Mouse (Mus musculus) lung, embryonic 14.5 days (tissue): ENCODE results near the gene Rtn4ip1. TPM values are rescaled to one million over a fixed set of nuclear protein-coding genes. Genes with fewer than 3 reads are reported as not detected.

ENCODE experiments used
- ATAC-seq: fragments of 200-750 bp; cut with Nextera tagmentation; 2 replicates; pipeline ENCODE4 v1.8.0; 2017; ENCODE audit warnings: mild to moderate bottlenecking, moderate TSS enrichment, moderate library complexity; ENCODE audit not compliant: insufficient read depth
- DNase-seq: peaks from one replicate; pipeline ENCODE4 v3.0.0-alpha.2; 2015
- H3K27ac ChIP-seq: fragments of 300-500 bp; sonication (generic); 2 replicates; pipeline ENCODE4 v1.5.1; 2014; ENCODE audit warnings: low read depth, mild to moderate bottlenecking, moderate library complexity
- H3K27me3 ChIP-seq: fragments of 300-500 bp; sonication (generic); 2 replicates; pipeline ENCODE4 v1.6.1; 2014; ENCODE audit warnings: low read length, control low read depth; ENCODE audit not compliant: insufficient read depth
- H3K36me3 ChIP-seq: fragments of 300-500 bp; sonication (generic); 2 replicates; pipeline ENCODE4 v1.6.1; 2014; ENCODE audit warnings: control low read depth; ENCODE audit not compliant: insufficient read depth
- H3K4me1 ChIP-seq: fragments of 300-500 bp; sonication (generic); 2 replicates; pipeline ENCODE4 v1.6.1; 2014; ENCODE audit warnings: antibody characterized with exemption, control low read depth; ENCODE audit not compliant: insufficient read depth
- H3K4me2 ChIP-seq: fragments of 300-500 bp; sonication (generic); 2 replicates; pipeline ENCODE4 v1.6.1; 2014; ENCODE audit warnings: mild to moderate bottlenecking
- H3K4me3 ChIP-seq: fragments of 300-500 bp; sonication (generic); 2 replicates; pipeline ENCODE4 v1.5.1; 2014; ENCODE audit warnings: low read depth, low read length
- H3K9ac ChIP-seq: fragments of 300-500 bp; sonication (generic); 2 replicates; pipeline ENCODE4 v1.6.1; 2014
- H3K9me3 ChIP-seq: fragments of 300-500 bp; sonication (generic); 2 replicates; pipeline ENCODE4 v1.6.1; 2016; ENCODE audit warnings: low read depth, low read length, control low read depth
- CTCF ChIP-seq: IDR thresholded peaks from 2 replicates; pipeline ENCODE4 v1.5.1; 2016; ENCODE audit warnings: antibody characterized with exemption, low read depth
- WGBS: fragments of 180-500 bp; shearing (Covaris S2); extraction: QIAGEN DNeasy Blood & Tissue Kit; methylation state at CpG from one replicate; pipeline ENCODE4 v1.1.7; 2014; 5-methylcytosine and 5-hydroxymethylcytosine counted together
- polyA plus RNA-seq: library from polyadenylated mRNA; unstranded; fragments of >200 nt; fragmentation: Nextera tagmentation; extraction: Ambion mirVana; gene quantifications from 2 replicates; pipeline ENCODE4 v1.2.1, GENCODE M21; 2014

Rtn4ip1 gene
- polyA plus RNA-seq, 1 experiment from 2014 or later, result 15.0 TPM

GRCm38 (mm10) chr10:43927736-43928135, 26.1 kb downstream of the Rtn4ip1 start:
- WGBS, result 72% methylated on average over 8 of the region's 8 CpGs
- no peak overlapping the region for H3K27ac ChIP-seq
- H3K4me3 ChIP-seq, result no peak overlapping the region

DNA sequence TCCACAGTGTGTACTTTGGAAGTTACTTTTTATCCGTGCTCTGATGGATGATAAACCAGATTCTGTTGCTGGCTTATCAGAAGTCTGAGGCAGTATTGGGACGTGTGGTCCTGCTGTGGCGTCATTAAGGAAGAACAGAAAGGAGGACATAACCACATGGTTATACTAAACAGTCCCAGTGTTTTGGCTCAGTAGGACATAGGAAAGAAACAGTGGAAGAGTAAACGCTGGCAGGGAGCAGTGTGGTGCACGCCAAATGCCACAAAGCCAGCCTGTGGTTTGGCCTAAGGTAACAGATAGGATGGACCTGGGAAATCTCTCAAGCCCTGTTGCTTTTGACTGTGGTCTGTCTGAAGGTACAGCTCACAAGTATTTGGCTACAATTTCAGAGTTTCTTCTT, 27.0 kb downstream of the Rtn4ip1 start:
- no peak for TF ChIP-seq CTCF
- no peak overlapping the region for H3K4me3 ChIP-seq
- no peak overlapping the region for H3K4me2 ChIP-seq
- no peaks in the 10 kb centered on the region for H3K4me1 ChIP-seq
- H3K9me3 ChIP-seq, result no peaks in the 10 kb centered on the region
- H3K27ac ChIP-seq, result no peak overlapping the region
- no peak overlapping the region for H3K9ac ChIP-seq
- DNase-seq (no peak), ATAC-seq (no peak)
- 60% methylated on average over 5 of the region's 5 CpGs for WGBS
- peaks cover 6% of the 10 kb centered on the region; the same call in 1 of the 2 replicates for H3K36me3 ChIP-seq
- no peaks in the 10 kb centered on the region for H3K27me3 ChIP-seq

More at GRCm38 (mm10) chr10:43927736-43928135, 26.1 kb downstream of the Rtn4ip1 start:
- no peak for DNase-seq
- Histone ChIP-seq H3K27me3 (no peaks in the 10 kb centered on the region), H3K9me3 (no peaks in the 10 kb centered on the region), H3K36me3 (peaks cover 5% of the 10 kb centered on the region; the same call in 1 of the 2 replicates), H3K4me1 (no peaks in the 10 kb centered on the region), H3K4me2 (no peak overlapping the region), H3K9ac (no peak overlapping the region)
- no peak for ATAC-seq
- TF ChIP-seq CTCF, result no peak

DNA sequence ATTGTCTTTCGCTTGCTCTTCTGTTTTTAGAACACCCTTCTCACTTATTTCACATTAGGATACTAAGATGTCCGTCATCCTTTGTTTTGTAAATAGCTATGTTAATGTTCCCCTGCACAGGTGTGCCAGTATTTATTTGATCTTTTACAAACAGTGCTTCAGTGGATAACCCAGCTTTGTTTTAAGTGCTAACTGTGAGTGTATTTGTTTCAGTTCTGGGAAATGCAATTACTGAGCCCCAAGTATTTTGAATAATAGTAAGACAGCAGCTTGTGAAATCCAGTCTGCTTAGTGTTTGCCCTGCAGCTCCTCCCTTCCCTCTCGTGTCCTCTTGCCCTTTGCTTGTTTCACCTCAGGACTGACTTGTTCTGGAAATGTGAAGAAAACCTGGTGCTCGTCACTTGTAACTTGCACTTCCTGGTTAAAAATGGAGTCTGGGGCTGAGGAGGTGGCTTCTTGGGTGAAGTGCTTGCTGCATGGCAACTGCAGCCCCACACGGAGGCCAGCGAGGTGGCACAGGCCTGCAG, 37.6 kb downstream of the Rtn4ip1 start:
- no peak overlapping the region for H3K9ac ChIP-seq
- no peaks in the 10 kb centered on the region for H3K27me3 ChIP-seq
- no peak for DNase-seq
- H3K4me1 ChIP-seq, result no peaks in the 10 kb centered on the region
- H3K27ac ChIP-seq, result no peak overlapping the region
- H3K36me3 ChIP-seq, result 0 out of 2 replicates have a peak, but pooled peaks cover 7% of the 10 kb centered on the region
- no peak overlapping the region for H3K4me2 ChIP-seq
- no peak for TF ChIP-seq CTCF
- H3K4me3 ChIP-seq, result no peak overlapping the region
- 72% methylated on average over 6 of the region's 6 CpGs for WGBS
- no peak for ATAC-seq
- no peaks in the 10 kb centered on the region for H3K9me3 ChIP-seq

- Histone ChIP-seq H3K9me3 (no peaks in the 10 kb centered on the region), H3K4me2 (no peak overlapping the region), H3K4me3 (no peak overlapping the region), H3K9ac (no peak overlapping the region), H3K27me3 (no peaks in the 10 kb centered on the region), H3K4me1 (no peaks in the 10 kb centered on the region), H3K36me3 (0 out of 2 replicates have a peak, but pooled peaks cover 7% of the 10 kb centered on the region), H3K27ac (no peak overlapping the region)
- WGBS, result 57% methylated on average over 4 of the region's 4 CpGs
- ATAC-seq, result no peak
- DNase-seq, result peak; percentile 9
- TF ChIP-seq CTCF, result no peak
Observed at GRCm38 (mm10) chr10:43943736-43944135, 42.1 kb downstream of the Rtn4ip1 start.

DNA sequence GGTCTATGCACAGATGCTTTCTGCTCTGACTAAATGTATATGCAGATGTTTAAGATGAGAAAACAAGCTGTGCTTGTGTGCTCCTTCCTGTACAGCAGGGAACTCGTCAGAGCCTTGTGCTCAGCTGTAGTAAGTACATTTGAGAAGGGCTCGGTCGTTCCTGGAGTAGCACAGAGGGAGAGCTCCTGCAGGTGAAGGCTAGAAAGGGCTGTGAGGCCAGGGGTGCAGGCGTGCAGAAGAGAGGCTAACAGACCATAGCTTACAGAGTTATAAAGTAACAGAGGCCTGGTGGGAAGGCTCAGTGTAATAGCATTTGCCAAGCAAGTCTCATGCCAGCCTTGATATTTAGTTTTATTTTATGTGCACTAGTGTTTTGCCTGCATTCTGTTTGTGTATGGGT, 43.8 kb downstream of the Rtn4ip1 start:
- Histone ChIP-seq H3K4me3 (no peak overlapping the region), H3K36me3 (no peaks in the 10 kb centered on the region), H3K4me1 (no peaks in the 10 kb centered on the region), H3K9me3 (no peaks in the 10 kb centered on the region), H3K27ac (no peak overlapping the region), H3K27me3 (no peaks in the 10 kb centered on the region), H3K9ac (no peak overlapping the region), H3K4me2 (no peak overlapping the region)
- WGBS, result 67% methylated on average over 4 of the region's 4 CpGs
- DNase-seq, result no peak
- no peak for TF ChIP-seq CTCF
- no peak for ATAC-seq

DNA sequence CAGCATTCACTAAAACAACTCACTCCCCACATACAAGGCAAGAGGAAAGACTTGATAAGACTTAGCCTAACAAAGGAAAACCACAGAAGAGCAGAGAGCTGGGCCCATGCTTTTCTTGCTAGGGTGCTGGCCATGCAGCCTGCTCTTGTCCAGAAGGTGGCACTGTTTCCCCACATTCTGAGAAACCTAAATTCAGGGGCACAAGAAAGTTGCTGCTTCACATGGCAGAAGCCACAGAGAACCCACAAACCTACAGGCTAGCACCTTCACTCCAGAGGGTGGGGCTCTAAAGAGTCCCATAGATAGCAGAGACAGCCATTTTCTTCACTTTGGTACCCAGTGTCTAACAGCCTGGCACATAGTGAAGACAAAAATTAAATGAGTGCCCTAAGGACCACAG, 52.3 kb downstream of the Rtn4ip1 start:
- Histone ChIP-seq H3K4me2 (no peak overlapping the region), H3K4me1 (no peaks in the 10 kb centered on the region), H3K27me3 (no peaks in the 10 kb centered on the region), H3K9ac (no peak overlapping the region), H3K9me3 (no peaks in the 10 kb centered on the region), H3K4me3 (no peak overlapping the region), H3K27ac (no peak overlapping the region), H3K36me3 (no peaks in the 10 kb centered on the region)
- peak; percentile 94 for TF ChIP-seq CTCF
- peak; percentile 56; the same call in 1 of the 2 replicates for ATAC-seq
- DNase-seq, result peak; percentile 91

DNA sequence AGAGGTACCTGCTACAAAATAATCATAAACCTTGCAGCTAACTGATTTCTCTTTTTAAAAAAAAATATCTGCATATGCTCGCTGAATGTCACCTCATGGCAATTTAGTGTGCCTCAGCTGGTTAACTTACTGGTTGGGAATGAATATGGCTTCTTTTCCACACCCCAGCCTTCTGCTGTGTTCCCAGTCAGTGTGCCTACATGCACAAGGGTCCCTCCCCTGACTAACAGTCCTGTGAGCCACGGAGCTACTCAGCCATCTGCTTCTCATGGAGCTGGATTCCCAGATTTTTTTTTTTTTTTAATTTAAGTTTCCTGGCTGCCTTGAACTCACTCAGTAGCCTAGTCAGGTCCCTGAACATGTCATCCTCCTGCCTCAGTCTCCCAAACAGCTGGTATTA, 63.3 kb downstream of the Rtn4ip1 start:
- ATAC-seq (no peak), DNase-seq (no peak)
- no peak for TF ChIP-seq CTCF
- Histone ChIP-seq H3K9ac (no peak overlapping the region), H3K4me2 (no peak overlapping the region), H3K9me3 (no peaks in the 10 kb centered on the region), H3K4me1 (no peaks in the 10 kb centered on the region), H3K27ac (no peak overlapping the region), H3K27me3 (no peaks in the 10 kb centered on the region), H3K4me3 (no peak overlapping the region), H3K36me3 (no peaks in the 10 kb centered on the region)
- WGBS, result 54% methylated on average over 2 of the region's 2 CpGs
